Mouse (Mus musculus): ENCODE data around the gene Gm21969. TPM values are rescaled to one million over a fixed set of nuclear protein-coding genes. Genes with fewer than 3 reads are reported as not detected.

Gm21969 gene
- polyA plus RNA-seq, 1 experiment from 2014 or later, result not detected

DNA sequence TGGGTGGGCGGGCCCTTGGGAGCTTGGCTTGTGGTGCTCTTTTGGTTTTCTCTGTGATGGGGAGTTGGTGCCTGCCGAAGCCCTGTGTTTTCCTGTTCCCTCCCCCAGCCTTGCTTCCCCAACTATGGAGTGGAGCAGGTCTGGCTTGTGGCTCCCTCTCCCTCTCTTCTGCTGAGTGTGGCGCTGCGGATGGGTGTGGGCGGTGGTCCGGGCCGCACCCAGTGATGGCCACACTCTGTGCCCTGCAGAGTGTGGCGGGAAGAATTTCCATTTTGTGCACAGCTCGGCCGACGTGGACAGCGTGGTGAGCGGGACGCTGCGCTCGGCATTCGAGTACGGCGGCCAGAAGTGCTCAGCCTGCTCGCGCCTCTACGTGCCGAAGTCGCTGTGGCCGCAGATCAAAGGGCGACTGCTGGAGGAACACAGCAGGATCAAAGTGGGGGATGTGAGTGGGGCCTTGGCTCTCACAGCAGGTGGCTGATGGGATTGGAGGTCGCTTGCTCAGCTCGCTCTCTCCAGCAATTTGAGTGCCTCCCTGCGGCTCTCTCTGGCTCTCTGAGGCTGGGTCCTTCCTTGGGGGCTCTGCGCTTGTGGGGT lies 38.9 kb downstream of the Gm21969 start:
- H3K9ac ChIP-seq, result 0 out of 2 replicates have a peak overlapping the region, but pooled peaks have one; percentile 5

GRCm38 (mm10) chr4:139643972-139644371 lies 41.0 kb downstream of the Gm21969 start:
- Histone ChIP-seq H3K9me3 (no peaks in the 10 kb centered on the region), H3K4me1 (replicated peaks) (peaks cover 29% of the 10 kb centered on the region), H3K4me3 (no peak overlapping the region), H3K36me3 (peaks cover 21% of the 10 kb centered on the region), H3K27ac (replicated peaks) (no peak overlapping the region), H3K27me3 (peaks cover 16% of the 10 kb centered on the region), H3K4me2 (no peak overlapping the region), H3K9ac (no peak overlapping the region)
- peak; percentile 32; the same call in 1 of the 2 replicates for ATAC-seq (ENCODE audit: low FRiP score, low read depth)
- WGBS, result 18% methylated on average over 9 of the region's 9 CpGs

More for the DNA sequence above, 38.9 kb downstream of the Gm21969 start:
- Histone ChIP-seq H3K36me3 (peaks cover 14% of the 10 kb centered on the region), H3K4me3 (peak overlapping the region; percentile 9; the same call in 1 of the 2 replicates), H3K27ac (replicated peaks) (no peak overlapping the region), H3K4me2 (peak overlapping the region; percentile 40), H3K9me3 (no peaks in the 10 kb centered on the region), H3K4me1 (replicated peaks) (peaks cover 29% of the 10 kb centered on the region), H3K27me3 (peaks cover 16% of the 10 kb centered on the region)
- ATAC-seq (ENCODE audit: low FRiP score, low read depth), result 0 out of 2 replicates have a peak, but pooled peaks have one; percentile 17
- WGBS, result 6% methylated on average over 29 of the region's 30 CpGs

DNA sequence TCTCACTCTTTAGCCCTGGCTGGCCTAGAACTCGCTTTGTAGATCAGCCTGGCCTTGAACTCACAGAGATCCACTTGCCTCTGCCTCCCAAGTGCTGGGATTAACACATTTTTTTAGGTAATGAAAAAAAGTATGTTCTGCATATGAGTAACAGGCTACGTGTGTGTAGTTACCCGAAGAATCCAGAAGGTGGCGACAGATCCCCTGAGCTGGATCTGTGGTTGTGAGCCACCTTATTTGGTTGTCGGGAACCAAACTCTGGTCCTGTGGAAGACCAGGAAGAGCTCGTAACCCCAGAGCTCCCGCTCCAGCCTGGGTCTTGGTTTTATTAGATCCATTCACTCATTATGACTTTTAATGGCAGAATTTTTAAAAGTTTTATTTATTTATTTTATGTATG lies 43.9 kb downstream of the Gm21969 start:
- 87% methylated on average over 7 of the region's 7 CpGs for whole genome bisulfite sequencing
- no peaks in the 10 kb centered on the region for H3K9me3 ChIP-seq
- ATAC-seq (ENCODE audit: low FRiP score, low read depth), result no peak

GRCm38 (mm10) chr4:139650086-139650743 lies 47.2 kb downstream of the Gm21969 start:
- WGBS, result 72% methylated on average over 15 of the region's 15 CpGs
- Histone ChIP-seq H3K4me3 (no peak overlapping the region), H3K9ac (no peak overlapping the region), H3K36me3 (peaks cover 21% of the 10 kb centered on the region), H3K27me3 (no peaks in the 10 kb centered on the region), H3K4me1 (replicated peaks) (no peaks in the 10 kb centered on the region), H3K4me2 (no peak overlapping the region), H3K27ac (replicated peaks) (no peak overlapping the region), H3K9me3 (no peaks in the 10 kb centered on the region)
- no peak for ATAC-seq (ENCODE audit: low FRiP score, low read depth)

More for the DNA sequence above, 43.9 kb downstream of the Gm21969 start:
- Histone ChIP-seq H3K4me2 (no peak overlapping the region), H3K36me3 (peaks cover 26% of the 10 kb centered on the region), H3K4me3 (no peak overlapping the region), H3K27ac (replicated peaks) (no peak overlapping the region), H3K9ac (no peak overlapping the region), H3K27me3 (peaks cover 10% of the 10 kb centered on the region), H3K4me1 (replicated peaks) (peaks cover 8% of the 10 kb centered on the region)

GRCm38 (mm10) chr4:139650907-139651306 lies 47.9 kb downstream of the Gm21969 start:
- no peak overlapping the region for H3K9ac ChIP-seq
- H3K9me3 ChIP-seq, result no peaks in the 10 kb centered on the region
- H3K4me1 ChIP-seq (replicated peaks), result no peaks in the 10 kb centered on the region
- H3K36me3 ChIP-seq, result peaks cover 16% of the 10 kb centered on the region
- no peak overlapping the region for H3K4me2 ChIP-seq
- H3K27me3 ChIP-seq, result no peaks in the 10 kb centered on the region
- no peak overlapping the region for H3K27ac ChIP-seq (replicated peaks)
- WGBS, result 52% methylated on average over 11 of the region's 11 CpGs
- H3K4me3 ChIP-seq, result no peak overlapping the region
- no peak for ATAC-seq (ENCODE audit: low FRiP score, low read depth)

DNA sequence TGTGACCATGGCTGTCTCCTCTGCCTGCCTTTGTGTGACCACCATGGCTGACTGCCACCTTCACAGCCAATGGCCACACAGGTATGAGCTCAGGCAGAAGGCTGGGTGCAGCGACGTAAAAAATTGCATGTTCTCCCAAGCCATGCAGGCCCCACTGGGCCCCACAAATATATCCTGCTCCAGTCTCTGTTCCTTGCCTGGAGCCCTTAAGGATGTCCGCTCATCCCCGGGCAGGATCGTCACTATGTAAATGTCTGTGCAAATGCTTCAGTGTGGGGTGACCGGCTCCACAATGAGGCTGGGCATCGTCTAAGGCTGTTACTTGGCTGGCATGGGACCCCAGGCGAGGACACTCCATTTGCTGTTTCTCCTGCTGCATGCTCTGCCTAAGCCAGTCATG lies 50.3 kb downstream of the Gm21969 start, which contains the start of gene Tas1r2:
Tas1r2 (plus strand) TSS at position 301 of the 400 bp plus-strand sequence.
- Histone ChIP-seq H3K27ac (replicated peaks) (no peak within 1 kb of the TSS), H3K4me2 (no peak within 1 kb of the TSS), H3K4me3 (no peak within 1 kb of the TSS), H3K36me3 (peaks cover 9% of the 10 kb centered on the region), H3K27me3 (no peaks in the 10 kb centered on the region), H3K9me3 (no peaks in the 10 kb centered on the region), H3K9ac (no peak within 1 kb of the TSS), H3K4me1 (replicated peaks) (no peaks in the 10 kb centered on the region)
- ATAC-seq (ENCODE audit: low FRiP score, low read depth), result no peak
- WGBS, result 78% methylated on average over 8 of the region's 8 CpGs

DNA sequence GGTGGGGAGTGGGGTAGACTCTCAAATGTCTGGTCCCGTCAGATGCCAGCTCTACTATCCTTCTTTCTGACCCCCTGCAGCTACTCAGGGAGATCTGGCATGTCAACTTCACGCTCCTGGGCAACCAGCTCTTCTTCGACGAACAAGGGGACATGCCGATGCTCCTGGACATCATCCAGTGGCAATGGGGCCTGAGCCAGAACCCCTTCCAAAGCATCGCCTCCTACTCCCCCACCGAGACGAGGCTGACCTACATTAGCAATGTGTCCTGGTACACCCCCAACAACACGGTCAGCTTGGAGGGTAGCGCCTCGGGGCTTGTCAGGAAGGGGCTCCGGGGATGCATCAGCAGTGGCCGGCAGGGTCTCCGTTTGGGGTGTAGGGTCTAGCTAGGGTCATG lies 58.9 kb downstream of the Gm21969 start:
- Histone ChIP-seq H3K9me3 (no peaks in the 10 kb centered on the region), H3K4me2 (no peak overlapping the region), H3K36me3 (no peaks in the 10 kb centered on the region), H3K9ac (no peak overlapping the region), H3K27ac (replicated peaks) (no peak overlapping the region), H3K27me3 (no peaks in the 10 kb centered on the region), H3K4me3 (no peak overlapping the region), H3K4me1 (replicated peaks) (no peaks in the 10 kb centered on the region)
- ATAC-seq (ENCODE audit: low FRiP score, low read depth), result no peak
- 70% methylated on average over 14 of the region's 14 CpGs for WGBS

DNA sequence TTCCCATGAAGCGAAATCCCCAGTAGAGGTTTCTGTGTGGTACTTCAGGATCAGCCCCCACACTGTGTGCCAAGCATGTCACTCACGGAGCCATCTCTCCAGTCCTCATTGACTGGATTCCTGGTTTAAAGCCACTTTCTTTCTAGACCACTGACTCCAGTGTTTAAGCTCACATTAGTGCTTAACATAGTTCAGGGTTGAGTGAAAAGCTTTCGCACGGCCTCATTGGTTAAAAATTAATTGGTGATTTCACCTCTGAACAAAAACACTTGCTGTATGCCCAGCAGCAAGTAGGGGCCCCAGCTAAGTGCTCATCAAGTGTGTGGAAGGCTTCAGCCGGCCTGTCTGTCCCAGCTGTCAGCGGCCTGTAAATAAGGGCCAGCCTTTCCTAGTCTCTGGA lies 64.6 kb downstream of the Gm21969 start:
- WGBS, result 46% methylated on average over 6 of the region's 6 CpGs
- Histone ChIP-seq H3K4me2 (no peak overlapping the region), H3K4me1 (replicated peaks) (no peaks in the 10 kb centered on the region), H3K27ac (replicated peaks) (no peak overlapping the region), H3K9me3 (no peaks in the 10 kb centered on the region), H3K9ac (no peak overlapping the region), H3K36me3 (no peaks in the 10 kb centered on the region), H3K27me3 (0 out of 2 replicates have a peak, but pooled peaks cover 4% of the 10 kb centered on the region), H3K4me3 (no peak overlapping the region)
- ATAC-seq (ENCODE audit: low FRiP score, low read depth), result no peak

- Histone ChIP-seq H3K9ac (no peak overlapping the region), H3K4me1 (replicated peaks) (no peaks in the 10 kb centered on the region), H3K36me3 (no peaks in the 10 kb centered on the region), H3K27ac (replicated peaks) (no peak overlapping the region), H3K4me3 (no peak overlapping the region), H3K9me3 (no peaks in the 10 kb centered on the region), H3K27me3 (0 out of 2 replicates have a peak, but pooled peaks cover 4% of the 10 kb centered on the region), H3K4me2 (no peak overlapping the region)
- WGBS, result 25% methylated on average over 6 of the region's 6 CpGs
- ATAC-seq (ENCODE audit: low FRiP score, low read depth), result peak; percentile 72; the same call in 1 of the 2 replicates
These were observed 66.9 kb downstream of the Gm21969 start for GRCm38 (mm10) chr4:139669847-139670246.

DNA sequence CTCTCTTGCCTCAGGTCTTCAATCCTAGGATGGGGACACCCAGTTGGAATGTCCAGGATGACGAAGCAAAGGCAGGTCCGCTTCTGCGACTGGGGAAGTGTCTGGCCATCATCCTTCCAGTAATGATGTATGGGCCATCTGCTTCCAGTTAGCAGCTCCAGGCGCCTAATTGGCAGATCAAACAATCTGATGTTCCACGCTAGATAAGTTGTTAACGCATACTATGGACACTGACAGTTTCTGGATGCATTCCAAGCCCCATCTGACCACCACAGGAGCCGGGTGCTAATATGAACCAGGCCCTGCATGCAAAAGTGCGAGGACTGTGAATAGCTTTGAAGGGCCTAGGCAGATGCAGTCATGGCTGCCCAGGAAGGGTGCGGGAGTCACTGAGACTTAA lies 72.7 kb downstream of the Gm21969 start:
- H3K9ac ChIP-seq, result no peak overlapping the region
- H3K4me2 ChIP-seq, result no peak overlapping the region
- no peak overlapping the region for H3K4me3 ChIP-seq
- 0 out of 2 replicates have a peak, but pooled peaks cover 3% of the 10 kb centered on the region for H3K27me3 ChIP-seq
- no peak for ATAC-seq (ENCODE audit: low FRiP score, low read depth)
- H3K36me3 ChIP-seq, result no peaks in the 10 kb centered on the region
- 41% methylated on average over 9 of the region's 9 CpGs for WGBS
- no peak overlapping the region for H3K27ac ChIP-seq (replicated peaks)
- 0 out of 2 replicates have a peak, but pooled peaks cover 3% of the 10 kb centered on the region for H3K4me1 ChIP-seq (replicated peaks)
- H3K9me3 ChIP-seq, result peaks cover 4% of the 10 kb centered on the region; the same call in 1 of the 2 replicates

DNA sequence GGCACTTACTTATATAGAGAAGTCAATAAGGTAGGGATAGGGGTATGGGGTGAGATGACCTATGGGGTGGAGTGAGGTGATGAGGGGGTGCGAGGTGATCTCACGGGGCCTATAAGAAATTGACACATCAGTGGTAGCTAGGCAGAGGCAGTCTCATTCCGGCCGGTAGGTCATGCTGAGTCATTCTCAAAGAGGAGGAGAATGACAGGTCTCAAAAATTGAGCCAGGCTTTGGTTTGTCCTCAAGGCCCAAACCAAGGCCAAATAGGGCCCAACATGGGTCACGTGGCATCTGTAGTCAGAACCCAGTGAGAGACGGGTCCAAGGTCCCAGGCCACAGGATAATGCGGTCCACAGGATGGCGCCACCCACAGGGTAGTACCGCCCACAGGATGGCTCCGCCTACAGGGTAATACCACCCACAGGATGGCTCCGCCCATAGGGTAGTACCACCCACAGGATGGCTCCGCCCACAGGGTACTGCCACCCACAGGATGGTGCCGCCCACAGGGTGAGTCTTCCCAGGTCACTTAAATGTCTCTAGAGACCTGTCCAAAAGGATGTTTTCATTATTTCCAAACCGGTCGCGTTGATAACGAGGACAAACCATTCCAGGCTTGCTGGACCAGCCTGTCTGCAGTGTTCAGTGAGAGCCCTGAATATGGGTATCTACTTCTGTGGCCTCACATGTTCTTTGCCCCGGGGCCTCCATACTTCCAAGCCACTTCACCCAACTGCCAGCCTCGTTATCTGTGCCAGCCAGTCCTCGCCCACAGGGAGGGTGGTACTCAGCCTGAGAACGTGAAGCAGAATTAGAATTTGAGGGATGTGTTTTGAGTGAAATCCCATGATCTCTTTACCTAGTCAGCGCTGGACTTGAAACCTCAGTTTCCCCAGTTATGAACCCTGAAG lies 81.0 kb downstream of the Gm21969 start:
- Histone ChIP-seq H3K9me3 (no peaks in the 10 kb centered on the region), H3K36me3 (no peaks in the 10 kb centered on the region), H3K27me3 (no peaks in the 10 kb centered on the region), H3K4me1 (replicated peaks) (no peaks in the 10 kb centered on the region), H3K9ac (no peak overlapping the region), H3K4me3 (no peak overlapping the region), H3K4me2 (no peak overlapping the region), H3K27ac (replicated peaks) (no peak overlapping the region)
- WGBS, result 77% methylated on average over 22 of the region's 22 CpGs
- no peak; the same call in 1 of the 2 replicates for ATAC-seq (ENCODE audit: low FRiP score, low read depth)
